Mouse (Mus musculus) kidney, postnatal 0 days (tissue): ENCODE measurements around the gene Rdh5. TPM values are rescaled to one million over a fixed set of nuclear protein-coding genes. Genes with fewer than 3 reads are reported as not detected.
A peak's percentile ranks its signal among the peaks of the same experiment; 100 is the strongest.

Source experiments
- ATAC-seq: fragments of 200-750 bp; cut with Nextera tagmentation; replicated peaks from 2 replicates; pipeline ENCODE4 v1.8.0; 2017; ENCODE audit warnings: low read depth, moderate number of reproducible peaks, moderate TSS enrichment, moderate library complexity; ENCODE audit not compliant: low FRiP score
- DNase-seq: peaks from one replicate; pipeline ENCODE4 v3.0.0-alpha.2; 2016; ENCODE audit warnings: low spot score
- H3K27ac ChIP-seq: fragments of 300-500 bp; sonication (generic); 2 replicates; pipeline ENCODE4 v1.5.1; 2014; ENCODE audit warnings: mild to moderate bottlenecking
- H3K27me3 ChIP-seq: fragments of 300-500 bp; sonication (generic); 2 replicates; pipeline ENCODE4 v1.6.1; 2014; ENCODE audit warnings: low read length, mixed read lengths; ENCODE audit not compliant: insufficient read depth
- H3K36me3 ChIP-seq: fragments of 300-500 bp; sonication (generic); 2 replicates; pipeline ENCODE4 v1.6.1; 2014; ENCODE audit warnings: low read length, mixed read lengths; ENCODE audit not compliant: insufficient read depth
- H3K4me1 ChIP-seq: fragments of 300-500 bp; sonication (generic); replicated peaks from 2 replicates; pipeline ENCODE4 v1.6.1; 2014; ENCODE audit warnings: antibody characterized with exemption, low read length, mixed read lengths; ENCODE audit not compliant: insufficient read depth
- H3K4me2 ChIP-seq: fragments of 300-500 bp; sonication (generic); 2 replicates; pipeline ENCODE4 v1.6.1; 2014; ENCODE audit warnings: mild to moderate bottlenecking, low read length, moderate library complexity, mixed read lengths
- H3K4me3 ChIP-seq: fragments of 300-500 bp; sonication (generic); replicated peaks from 2 replicates; pipeline ENCODE4 v1.5.1; 2014; ENCODE audit warnings: low read depth, low read length
- H3K9ac ChIP-seq: fragments of 300-500 bp; sonication (generic); 2 replicates; pipeline ENCODE4 v1.6.1; 2014; ENCODE audit warnings: low read depth, low read length
- H3K9me3 ChIP-seq: fragments of 300-500 bp; sonication (generic); replicated peaks from 2 replicates; pipeline ENCODE4 v1.6.1; 2016; ENCODE audit warnings: low read length, inconsistent platforms, mixed read lengths
- CTCF ChIP-seq: IDR thresholded peaks from 2 replicates; pipeline ENCODE4 v1.5.1; 2016; ENCODE audit warnings: antibody characterized with exemption, low read depth, mild to moderate bottlenecking, moderate library complexity
- WGBS: fragments of 180-500 bp; shearing (Covaris S2); extraction: QIAGEN DNeasy Blood & Tissue Kit; methylation state at CpG from one replicate; pipeline ENCODE4 v1.1.7; 2014; 5-methylcytosine and 5-hydroxymethylcytosine counted together
- polyA plus RNA-seq: library from polyadenylated mRNA; unstranded; fragments of >200 nt; fragmentation: Nextera tagmentation; extraction: Ambion mirVana; gene quantifications from 2 replicates; pipeline ENCODE4 v1.2.1, GENCODE M21; 2015

Gene Rdh5
- polyA plus RNA-seq, 1 experiment from 2014 or later = 12.9 TPM

DNA sequence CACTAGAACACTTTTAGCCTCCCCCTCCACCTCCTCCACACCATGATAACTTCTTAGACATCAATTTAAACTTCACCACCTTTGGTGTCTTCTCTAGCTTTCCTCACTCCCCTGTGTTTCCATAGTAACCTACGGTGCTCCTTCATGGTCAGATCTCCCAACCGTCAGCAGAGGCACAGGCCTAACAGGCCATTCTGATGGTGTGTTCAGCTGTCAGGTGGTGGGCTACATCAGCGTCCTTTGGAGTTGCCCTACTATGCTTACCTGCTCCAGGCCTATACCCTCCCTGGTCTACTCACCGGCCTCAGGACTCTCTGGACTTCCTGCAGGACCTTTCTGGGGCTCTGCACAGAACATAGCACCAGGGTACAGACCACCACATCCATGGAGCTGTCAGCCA, 37.5 kb upstream of the Rdh5 start:
- ATAC-seq (no peak), DNase-seq (no peak)
- Histone ChIP-seq H3K4me3 (no peak overlapping the region), H3K4me2 (0 out of 2 replicates have a peak overlapping the region, but pooled peaks have one; percentile 22), H3K27me3 (no peaks in the 10 kb centered on the region), H3K36me3 (no peaks in the 10 kb centered on the region), H3K9ac (no peak overlapping the region), H3K27ac (no peak overlapping the region), H3K4me1 (no peaks in the 10 kb centered on the region), H3K9me3 (no peaks in the 10 kb centered on the region)
- TF ChIP-seq CTCF = no peak
- 57% methylated on average over 4 of the region's 4 CpGs for WGBS

DNA sequence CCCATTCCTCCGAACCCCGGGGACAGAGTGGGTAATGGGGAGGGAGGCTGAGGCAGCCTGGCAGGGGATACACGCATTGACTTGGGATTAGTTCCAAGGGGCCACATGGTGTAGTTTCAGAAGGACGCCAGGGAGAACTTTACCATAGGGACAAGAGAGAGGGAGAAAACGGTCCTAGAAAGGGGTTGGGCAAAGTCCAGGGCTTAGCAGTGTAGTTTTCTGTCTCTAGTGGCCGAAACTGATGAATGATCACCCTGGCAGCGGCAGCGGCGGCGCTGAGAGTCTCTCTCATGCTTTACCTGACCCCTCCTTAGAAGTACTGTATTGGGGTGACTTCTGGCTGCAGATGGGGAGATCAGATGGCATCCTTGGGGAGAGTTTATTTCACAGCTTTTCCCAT, 35.7 kb upstream of the Rdh5 start:
- Histone ChIP-seq H3K27ac (0 out of 2 replicates have a peak overlapping the region, but pooled peaks have one; percentile 11), H3K4me2 (no peak overlapping the region), H3K4me1 (no peaks in the 10 kb centered on the region), H3K9ac (no peak overlapping the region), H3K4me3 (no peak overlapping the region), H3K9me3 (no peaks in the 10 kb centered on the region), H3K27me3 (no peaks in the 10 kb centered on the region), H3K36me3 (no peaks in the 10 kb centered on the region)
- no peak for DNase-seq
- TF ChIP-seq CTCF = no peak
- ATAC-seq = peak; percentile 15; the same call in 1 of the 2 replicates
- WGBS = 78% methylated on average over 10 of the region's 10 CpGs

DNA sequence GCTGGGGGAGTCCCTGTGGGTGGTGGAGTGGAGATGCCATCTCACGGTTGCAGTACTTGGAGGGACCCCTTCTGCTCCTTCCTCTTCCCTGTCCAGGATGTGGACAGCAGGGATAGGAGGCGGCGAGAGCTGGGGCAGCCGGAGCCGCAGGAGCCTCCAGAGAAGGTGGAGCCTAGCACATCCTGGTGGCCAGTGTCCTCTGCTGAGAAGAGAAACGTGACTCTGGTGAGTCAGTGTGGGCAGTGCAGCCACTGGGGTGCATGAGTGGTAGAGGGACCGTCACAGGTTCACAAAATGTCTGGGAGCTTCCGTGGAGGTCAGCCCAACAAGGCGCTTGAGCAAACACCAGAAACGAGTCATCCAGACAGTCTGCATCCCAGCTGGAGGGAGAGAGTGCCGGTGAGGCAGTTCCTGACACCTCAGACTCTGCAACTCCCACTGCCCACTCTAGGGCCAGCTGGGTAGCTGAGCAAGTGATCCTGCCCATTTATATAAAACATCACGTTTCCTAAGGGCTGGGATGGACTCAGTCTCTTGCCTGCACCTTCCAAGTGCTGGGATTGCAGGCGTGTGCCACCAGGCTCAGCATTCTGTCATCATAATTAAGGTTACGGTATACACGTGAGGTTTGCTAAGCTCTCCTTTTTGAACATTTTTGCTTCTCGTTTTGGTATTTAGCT, 27.7 kb upstream of the Rdh5 start:
- TF ChIP-seq CTCF = no peak
- Histone ChIP-seq H3K4me3 (no peak overlapping the region), H3K27me3 (no peaks in the 10 kb centered on the region), H3K4me1 (no peaks in the 10 kb centered on the region), H3K4me2 (no peak overlapping the region), H3K9me3 (no peaks in the 10 kb centered on the region), H3K9ac (no peak overlapping the region), H3K27ac (no peak overlapping the region), H3K36me3 (no peaks in the 10 kb centered on the region)
- 0 out of 2 replicates have a peak, but pooled peaks have one; percentile 40 for ATAC-seq
- 48% methylated on average over 16 of the region's 16 CpGs for WGBS
- DNase-seq = no peak

DNA sequence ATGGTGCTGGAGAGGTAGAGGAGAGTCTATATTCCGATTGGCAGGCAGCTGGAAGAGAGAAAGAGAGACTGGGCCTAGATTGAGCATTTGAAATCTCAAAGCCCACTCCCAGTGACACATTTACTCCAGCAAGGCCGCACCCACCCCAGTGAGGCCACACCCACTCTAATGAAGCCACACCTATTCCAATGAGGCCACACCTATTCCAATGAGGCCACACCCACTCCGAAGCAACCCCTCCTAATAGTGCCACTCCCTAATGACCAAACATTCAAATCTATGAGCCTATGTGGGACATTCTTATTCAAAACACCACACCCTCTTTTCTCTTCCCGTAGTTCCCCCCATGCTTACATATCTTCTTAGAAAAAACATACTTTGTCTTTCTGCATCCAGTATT, 24.8 kb upstream of the Rdh5 start:
- H3K4me3 ChIP-seq = no peak overlapping the region
- H3K27ac ChIP-seq = no peak overlapping the region
- no peak for ATAC-seq
- H3K4me1 ChIP-seq = no peaks in the 10 kb centered on the region
- H3K27me3 ChIP-seq = no peaks in the 10 kb centered on the region
- no peak overlapping the region for H3K9ac ChIP-seq
- DNase-seq = no peak
- 91% methylated on average over 4 of the region's 4 CpGs for WGBS
- TF ChIP-seq CTCF = no peak
- no peak overlapping the region for H3K4me2 ChIP-seq
- no peaks in the 10 kb centered on the region for H3K9me3 ChIP-seq
- H3K36me3 ChIP-seq = no peaks in the 10 kb centered on the region

DNA sequence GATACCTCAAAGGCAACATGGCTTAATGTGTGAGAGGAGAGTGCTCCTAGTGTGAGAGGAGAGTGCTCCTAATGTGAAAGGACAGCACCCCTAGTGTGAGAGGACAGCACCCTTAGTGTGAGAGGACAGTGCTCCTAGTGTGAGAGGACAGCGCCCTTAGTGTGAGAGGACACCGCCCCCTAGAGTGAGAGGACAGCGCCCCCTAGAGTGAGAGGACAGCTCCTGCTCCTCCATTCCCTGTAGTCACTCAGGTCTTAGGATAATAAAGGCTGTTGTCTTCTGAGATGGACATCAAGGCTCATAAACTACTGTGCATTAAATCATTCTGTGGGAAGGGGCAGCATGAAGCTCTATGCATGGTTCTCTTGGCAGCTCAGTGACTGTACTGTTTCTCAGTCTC, 23.0 kb upstream of the Rdh5 start:
- peak; percentile 38; the same call in 1 of the 2 replicates for ATAC-seq
- WGBS = 22% methylated on average over 3 of the region's 3 CpGs

DNA sequence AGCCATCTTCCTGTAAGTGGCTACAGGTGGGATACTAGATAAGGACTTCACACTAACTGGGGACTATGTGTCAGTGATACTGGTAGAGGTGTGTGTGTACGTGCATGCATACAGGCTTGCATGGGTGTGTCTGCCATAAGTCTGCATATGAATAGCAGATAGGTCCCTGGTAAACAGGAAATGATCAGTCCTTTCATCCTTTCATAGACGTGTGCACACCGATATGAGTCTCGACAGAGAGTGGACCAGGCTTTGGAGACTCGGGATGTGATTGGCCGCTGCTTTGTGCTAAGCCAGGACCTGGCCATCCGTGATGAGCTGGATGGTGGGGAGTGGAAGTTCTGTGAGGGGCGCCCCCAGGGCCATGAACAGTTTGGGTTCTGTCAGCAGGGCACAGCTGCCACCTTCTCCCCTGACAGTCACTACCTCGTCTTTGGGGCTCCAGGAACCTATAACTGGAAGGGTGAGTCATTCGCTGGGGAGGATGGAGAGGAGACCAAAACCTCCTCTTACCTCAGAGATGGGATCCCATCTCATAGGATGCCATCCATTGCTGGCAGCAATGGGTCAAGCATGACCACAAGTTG, 17.9 kb upstream of the Rdh5 start:
- no peak for DNase-seq
- H3K9me3 ChIP-seq = no peaks in the 10 kb centered on the region
- H3K4me1 ChIP-seq = no peaks in the 10 kb centered on the region
- no peak overlapping the region for H3K4me3 ChIP-seq
- TF ChIP-seq CTCF = no peak
- no peak overlapping the region for H3K9ac ChIP-seq
- 84% methylated on average over 10 of the region's 10 CpGs for WGBS
- no peaks in the 10 kb centered on the region for H3K27me3 ChIP-seq
- no peak for ATAC-seq
- no peaks in the 10 kb centered on the region for H3K36me3 ChIP-seq
- no peak overlapping the region for H3K27ac ChIP-seq
- H3K4me2 ChIP-seq = no peak overlapping the region

More for the DNA sequence above, 23.0 kb upstream of the Rdh5 start:
- peak; percentile 67 for TF ChIP-seq CTCF
- H3K36me3 ChIP-seq = no peaks in the 10 kb centered on the region
- H3K4me1 ChIP-seq = no peaks in the 10 kb centered on the region
- H3K4me2 ChIP-seq = no peak overlapping the region
- no peak overlapping the region for H3K9ac ChIP-seq
- peak; percentile 40 for DNase-seq
- H3K27ac ChIP-seq = no peak overlapping the region
- H3K9me3 ChIP-seq = no peaks in the 10 kb centered on the region
- H3K27me3 ChIP-seq = no peaks in the 10 kb centered on the region
- no peak overlapping the region for H3K4me3 ChIP-seq
